In the genomic region with DNA sequence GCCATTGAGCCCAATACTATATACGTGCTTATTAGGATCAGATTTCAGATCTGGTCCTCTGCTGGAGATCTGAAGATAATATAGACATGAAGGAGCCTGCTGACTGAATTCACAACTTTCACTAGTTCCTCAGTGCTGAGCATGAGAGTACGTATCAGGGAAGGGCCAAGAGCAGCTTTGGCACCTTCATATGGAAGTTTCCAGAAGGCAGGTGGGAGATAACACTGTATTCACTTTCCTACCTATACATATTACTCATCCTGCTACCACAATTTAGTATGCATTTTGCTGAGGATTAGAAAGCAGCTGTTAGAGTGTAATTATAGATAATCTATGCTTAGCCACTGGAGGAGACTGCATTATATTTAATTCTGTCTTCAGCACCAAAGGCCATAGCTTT, we compare ENCODE assay signal across 21 mouse cellular contexts.
"Had no signal": no experiment of that assay in that cellular context is flagged by ENCODE, and none has a peak within 500 bp of the region (broad histone marks: within the 10 kb centered on the region; RNA-seq: fewer than 3 reads in every experiment).

No protein-coding gene starts in this region.

- H3K4me3 ChIP-seq: heart, embryonic 10.5 days; heart, embryonic 12.5 days; hindbrain, embryonic 10.5 days; hindbrain, embryonic 12.5 days; intestine, embryonic 15.5 days; limb, embryonic 10.5 days; limb, embryonic 12.5 days; liver, embryonic 13.5 days had no signal

- DNase-seq: forebrain, postnatal 0 days; gastrocnemius, postnatal 10 days; gastrocnemius, postnatal 25 days; heart, adult 18-20 months; heart, postnatal 10 days; heart, postnatal 4 days; kidney, adult 18-20 months; kidney, adult 8-10 months; kidney, postnatal 10 days; kidney, postnatal 25 days; kidney, postnatal 4 days; liver; liver, embryonic 13.5 days had no signal

- H3K27ac ChIP-seq: heart, embryonic 10.5 days; hindbrain, embryonic 10.5 days; hindbrain, embryonic 12.5 days; hindbrain, embryonic 14.5 days; intestine, embryonic 15.5 days; limb, embryonic 10.5 days; limb, embryonic 12.5 days; liver, embryonic 13.5 days had no signal
